Mouse (Mus musculus): Measurements from ENCODE around the gene Vps41.

DNA sequence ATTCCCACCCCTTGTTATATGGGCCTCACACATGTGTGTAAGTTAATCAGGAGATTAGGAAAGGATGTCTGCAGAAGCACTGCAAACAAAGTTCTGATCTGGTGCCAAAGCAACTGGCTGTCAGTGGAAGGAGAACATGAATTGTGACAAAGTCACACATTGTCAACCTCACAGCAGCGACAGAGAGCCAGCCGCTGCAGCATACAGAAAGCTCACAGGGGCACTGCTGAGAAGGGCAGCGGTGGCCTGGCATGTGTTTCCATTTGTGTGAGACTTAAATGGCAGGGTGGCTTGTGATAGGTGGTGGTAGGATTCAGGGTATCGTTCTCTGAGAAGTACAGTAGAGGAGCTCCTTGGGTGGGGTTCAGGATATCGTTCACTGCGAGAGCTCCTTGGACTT, 73.0 kb downstream of the Vps41 start:
- TF ChIP-seq POLR2A (IDR thresholded peaks at IDR 0.05; ENCODE audit: low read depth, low read length) (no peak), CTCF (IDR thresholded peaks at IDR 0.05; ENCODE audit: extremely low read depth, insufficient read length, insufficient replicate concordance, low read depth, low read length) (no peak)

Data from small intestine, adult 2 months (tissue).